Mouse (Mus musculus): Measurements from ENCODE around the gene Gm10638. TPM values are rescaled to one million over a fixed set of nuclear protein-coding genes. Genes with fewer than 3 reads are reported as not detected.

Gene Gm10638
- polyA plus RNA-seq, 1 experiment from 2014 or later: 8.5 TPM

GRCm38 (mm10) chr8:86734171-86734570, 11.3 kb upstream of the Gm10638 start:
- Histone ChIP-seq H3K4me3 (ENCODE audit: low read depth, low read length) (no peak overlapping the region), H3K9me3 (ENCODE audit: low read length) (no peaks in the 10 kb centered on the region), H3K27me3 (replicated peaks; ENCODE audit: insufficient read depth, low read length) (no peaks in the 10 kb centered on the region), H3K9ac (replicated peaks; ENCODE audit: low read depth) (no peak overlapping the region), H3K4me1 (ENCODE audit: insufficient read depth, low read depth, low read length) (peaks cover 22% of the 10 kb centered on the region), H3K4me2 (replicated peaks; ENCODE audit: low read depth, low read length) (no peak overlapping the region), H3K36me3 (ENCODE audit: insufficient read depth, low read length) (no peaks in the 10 kb centered on the region), H3K27ac (ENCODE audit: low read length) (no peak overlapping the region)
- no peak for ATAC-seq
- WGBS: 72% methylated on average over 4 of the region's 4 CpGs
- TF ChIP-seq EP300 (IDR thresholded peaks at IDR 0.05) (no peak), CTCF (IDR thresholded peaks at IDR 0.05) (no peak)
- DNase-seq (ENCODE audit: low spot score): no peak

DNA sequence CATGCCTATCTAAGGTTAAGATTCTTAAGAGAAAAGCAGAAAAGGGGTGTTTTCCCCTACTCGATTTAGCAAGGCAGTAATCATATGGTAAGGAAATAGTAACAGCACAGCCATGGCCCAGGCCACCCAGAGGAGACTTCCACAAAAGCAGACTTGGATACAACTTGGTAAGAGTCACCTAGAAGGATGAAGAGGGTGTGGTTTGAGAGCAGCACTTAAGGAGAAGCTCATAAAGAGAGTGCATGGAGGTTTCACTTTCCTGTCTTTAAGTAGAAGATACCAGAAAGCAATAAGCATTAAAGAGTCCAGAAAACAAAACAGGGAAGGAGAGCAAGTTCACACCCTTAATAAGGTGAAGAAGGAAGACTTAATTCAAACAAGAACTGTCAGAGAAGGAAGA, 10.5 kb upstream of the Gm10638 start:
- Histone ChIP-seq H3K4me1 (ENCODE audit: insufficient read depth, low read depth, low read length) (peaks cover 22% of the 10 kb centered on the region), H3K4me2 (replicated peaks; ENCODE audit: low read depth, low read length) (no peak overlapping the region), H3K27me3 (replicated peaks; ENCODE audit: insufficient read depth, low read length) (no peaks in the 10 kb centered on the region), H3K4me3 (ENCODE audit: low read depth, low read length) (no peak overlapping the region), H3K27ac (ENCODE audit: low read length) (no peak overlapping the region), H3K9ac (replicated peaks; ENCODE audit: low read depth) (no peak overlapping the region), H3K9me3 (ENCODE audit: low read length) (no peaks in the 10 kb centered on the region), H3K36me3 (ENCODE audit: insufficient read depth, low read length) (no peaks in the 10 kb centered on the region)
- TF ChIP-seq EP300 (IDR thresholded peaks at IDR 0.05) (no peak), CTCF (IDR thresholded peaks at IDR 0.05) (no peak)
- 66% methylated on average over 1 of the region's 1 CpGs for WGBS
- ATAC-seq (no peak), DNase-seq (ENCODE audit: low spot score) (no peak)

DNA sequence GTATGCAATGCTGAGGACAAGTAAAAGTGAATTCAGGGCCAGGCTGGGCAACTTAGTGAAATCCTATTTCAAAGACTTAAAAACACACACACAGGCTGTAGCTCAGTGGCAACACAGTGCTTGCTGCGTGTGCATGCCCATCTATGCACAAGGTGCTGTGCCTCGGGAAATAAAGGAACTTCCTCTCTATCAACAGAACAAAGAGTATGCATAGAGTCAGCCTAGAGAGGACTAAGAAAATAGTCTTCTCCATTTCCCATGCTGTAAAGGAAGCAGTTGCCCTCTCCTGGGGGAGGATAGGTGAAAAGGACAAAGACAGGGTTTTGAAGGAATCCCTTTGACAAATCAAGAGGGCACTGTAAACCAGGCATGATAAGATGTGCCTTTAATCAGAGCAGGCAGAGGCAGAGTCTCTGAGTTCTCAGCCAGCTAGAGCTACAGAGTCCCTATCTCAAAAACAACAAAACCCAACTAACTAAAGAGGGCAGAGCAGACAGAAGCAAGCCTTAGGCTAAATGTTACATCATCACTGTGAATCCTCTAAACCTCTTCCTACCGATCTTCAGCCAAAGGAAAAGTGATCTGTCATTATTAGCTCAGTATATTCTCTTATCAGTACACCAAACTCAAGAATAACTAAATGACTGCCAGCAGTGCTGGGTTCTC, 9.9 kb upstream of the Gm10638 start:
- no peaks in the 10 kb centered on the region for H3K36me3 ChIP-seq (ENCODE audit: insufficient read depth, low read length)
- H3K27ac ChIP-seq (ENCODE audit: low read length): no peak overlapping the region
- WGBS: 17% methylated on average over 3 of the region's 3 CpGs
- H3K27me3 ChIP-seq (replicated peaks; ENCODE audit: insufficient read depth, low read length): no peaks in the 10 kb centered on the region
- DNase-seq (ENCODE audit: low spot score) (no peak), ATAC-seq (no peak)
- TF ChIP-seq CTCF (IDR thresholded peaks at IDR 0.05): no peak
- TF ChIP-seq EP300 (IDR thresholded peaks at IDR 0.05): no peak
- H3K4me3 ChIP-seq (ENCODE audit: low read depth, low read length): no peak overlapping the region
- no peak overlapping the region for H3K4me2 ChIP-seq (replicated peaks; ENCODE audit: low read depth, low read length)
- H3K9ac ChIP-seq (replicated peaks; ENCODE audit: low read depth): no peak overlapping the region
- no peaks in the 10 kb centered on the region for H3K9me3 ChIP-seq (ENCODE audit: low read length)
- H3K4me1 ChIP-seq (ENCODE audit: insufficient read depth, low read depth, low read length): peaks cover 19% of the 10 kb centered on the region

DNA sequence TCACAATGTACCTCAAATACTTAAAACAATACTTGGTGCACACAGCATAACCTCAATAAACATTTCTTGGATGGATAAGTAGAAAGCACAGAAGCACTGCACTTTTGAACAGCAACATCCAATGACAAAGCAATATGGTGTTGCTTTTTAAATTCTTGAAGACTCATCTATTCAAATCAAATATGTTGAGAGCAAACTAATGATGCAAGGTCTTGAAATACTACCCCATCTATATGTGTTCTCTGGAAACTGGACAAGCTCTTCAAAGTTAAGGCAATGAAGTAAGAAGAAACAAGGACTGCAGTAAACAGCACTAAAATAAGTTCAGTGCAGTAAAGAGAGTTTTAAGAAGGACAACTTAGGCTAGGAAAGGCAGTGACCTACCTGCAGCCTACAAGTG, 4.6 kb upstream of the Gm10638 start:
- ATAC-seq (no peak), DNase-seq (ENCODE audit: low spot score) (no peak)
- no peaks in the 10 kb centered on the region for H3K36me3 ChIP-seq (ENCODE audit: insufficient read depth, low read length)
- H3K27me3 ChIP-seq (replicated peaks; ENCODE audit: insufficient read depth, low read length): no peaks in the 10 kb centered on the region
- no peak overlapping the region for H3K9ac ChIP-seq (replicated peaks; ENCODE audit: low read depth)
- peaks cover 10% of the 10 kb centered on the region for H3K4me1 ChIP-seq (ENCODE audit: insufficient read depth, low read depth, low read length)
- no peaks in the 10 kb centered on the region for H3K9me3 ChIP-seq (ENCODE audit: low read length)
- H3K27ac ChIP-seq (ENCODE audit: low read length): no peak overlapping the region
- no peak overlapping the region for H3K4me2 ChIP-seq (replicated peaks; ENCODE audit: low read depth, low read length)
- no peak overlapping the region for H3K4me3 ChIP-seq (ENCODE audit: low read depth, low read length)
- TF ChIP-seq EP300 (IDR thresholded peaks at IDR 0.05) (no peak), CTCF (IDR thresholded peaks at IDR 0.05) (no peak)

DNA sequence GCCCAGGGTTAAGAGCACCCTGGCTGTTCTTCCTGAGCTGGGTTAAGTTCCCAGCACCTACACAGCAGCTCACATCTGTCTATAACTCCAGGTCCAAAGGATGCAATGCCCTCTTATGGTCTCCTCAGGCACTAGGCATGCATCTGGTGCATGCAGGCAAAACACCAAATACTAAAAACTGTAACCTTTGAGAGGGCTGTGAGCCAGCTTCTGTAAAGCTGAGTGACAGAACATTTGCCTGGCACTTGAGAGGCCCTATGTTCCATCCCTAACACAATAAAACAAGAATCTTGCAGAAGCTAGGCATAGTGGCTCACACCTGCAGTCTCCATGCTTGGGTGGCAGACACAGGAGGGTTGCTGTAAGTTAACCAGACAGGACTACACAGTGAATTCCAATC, 3.9 kb upstream of the Gm10638 start:
- peaks cover 8% of the 10 kb centered on the region; the same call in 1 of the 2 replicates for H3K4me1 ChIP-seq (ENCODE audit: insufficient read depth, low read depth, low read length)
- TF ChIP-seq CTCF (IDR thresholded peaks at IDR 0.05): no peak
- no peak overlapping the region for H3K4me3 ChIP-seq (ENCODE audit: low read depth, low read length)
- no peak for ATAC-seq
- no peaks in the 10 kb centered on the region for H3K27me3 ChIP-seq (replicated peaks; ENCODE audit: insufficient read depth, low read length)
- no peak overlapping the region for H3K9ac ChIP-seq (replicated peaks; ENCODE audit: low read depth)
- no peaks in the 10 kb centered on the region for H3K36me3 ChIP-seq (ENCODE audit: insufficient read depth, low read length)
- H3K9me3 ChIP-seq (ENCODE audit: low read length): no peaks in the 10 kb centered on the region
- no peak overlapping the region for H3K27ac ChIP-seq (ENCODE audit: low read length)
- no peak overlapping the region for H3K4me2 ChIP-seq (replicated peaks; ENCODE audit: low read depth, low read length)
- no peak for DNase-seq (ENCODE audit: low spot score)

GRCm38 (mm10) chr8:86742605-86743345, 2.7 kb upstream of the Gm10638 start:
- TF ChIP-seq EP300 (IDR thresholded peaks at IDR 0.05) (no peak), CTCF (IDR thresholded peaks at IDR 0.05) (no peak)
- H3K4me1 ChIP-seq (ENCODE audit: insufficient read depth, low read depth, low read length): peaks cover 7% of the 10 kb centered on the region; the same call in 1 of the 2 replicates
- no peak for DNase-seq (ENCODE audit: low spot score)

More at GRCm38 (mm10) chr8:86742605-86743345, 2.7 kb upstream of the Gm10638 start:
- no peak overlapping the region for H3K27ac ChIP-seq (ENCODE audit: low read length)
- no peaks in the 10 kb centered on the region for H3K9me3 ChIP-seq (ENCODE audit: low read length)
- H3K9ac ChIP-seq (replicated peaks; ENCODE audit: low read depth): no peak overlapping the region
- ATAC-seq: no peak
- no peak overlapping the region for H3K4me3 ChIP-seq (ENCODE audit: low read depth, low read length)
- no peaks in the 10 kb centered on the region for H3K36me3 ChIP-seq (ENCODE audit: insufficient read depth, low read length)
- no peaks in the 10 kb centered on the region for H3K27me3 ChIP-seq (replicated peaks; ENCODE audit: insufficient read depth, low read length)
- H3K4me2 ChIP-seq (replicated peaks; ENCODE audit: low read depth, low read length): no peak overlapping the region
- WGBS: 71% methylated on average over 7 of the region's 7 CpGs
